Mouse (Mus musculus) ES-Bruce4 (cell line): ENCODE measurements around the gene Myom1. TPM values are rescaled to one million over a fixed set of nuclear protein-coding genes. Genes with fewer than 3 reads are reported as not detected.

ENCODE experiments used
- H3K27ac ChIP-seq: 2 replicates; pipeline ENCODE4 v1.5.1; 2012; ENCODE audit warnings: low read length, inconsistent platforms; ENCODE audit not compliant: insufficient read depth
- H3K27me3 ChIP-seq: 2 replicates; pipeline ENCODE4 v1.6.1; 2012; ENCODE audit warnings: mild to moderate bottlenecking, low read length, inconsistent platforms; ENCODE audit not compliant: control insufficient read depth, poor library complexity, insufficient read depth, severe bottlenecking
- H3K36me3 ChIP-seq: 2 replicates; pipeline ENCODE4 v1.6.1; 2012; ENCODE audit warnings: inconsistent platforms, mild to moderate bottlenecking, low read length, moderate library complexity; ENCODE audit not compliant: control insufficient read depth, poor library complexity, insufficient read depth, severe bottlenecking
- H3K4me1 ChIP-seq: one replicate; pipeline ENCODE4 v1.8.1; 2011; ENCODE audit warnings: low read length; ENCODE audit not compliant: control insufficient read depth, insufficient read depth
- H3K4me3 ChIP-seq: 2 replicates; pipeline ENCODE4 v1.5.1; 2011; ENCODE audit warnings: low read depth, mild to moderate bottlenecking, low read length
- H3K9ac ChIP-seq: 2 replicates; pipeline ENCODE4 v1.6.1; 2012; ENCODE audit warnings: low read depth, mild to moderate bottlenecking, inconsistent platforms; ENCODE audit not compliant: poor library complexity, severe bottlenecking
- H3K9me3 ChIP-seq: replicated peaks from 2 replicates; pipeline ENCODE4 v1.6.1; 2012; ENCODE audit warnings: mild to moderate bottlenecking, low read length, inconsistent platforms; ENCODE audit not compliant: control insufficient read depth, poor library complexity, insufficient read depth, severe bottlenecking
- CTCF ChIP-seq: IDR thresholded peaks from one replicate; pipeline ENCODE4 v1.8.1; 2011; ENCODE audit warnings: low read depth, low read length
- EP300 ChIP-seq: IDR thresholded peaks from 2 replicates; pipeline ENCODE4 v1.6.1; 2011; ENCODE audit warnings: low read depth, low read length; ENCODE audit not compliant: insufficient read depth
- POLR2A ChIP-seq: IDR thresholded peaks from one replicate; pipeline ENCODE4 v1.8.1; 2011; ENCODE audit warnings: low read length; ENCODE audit not compliant: insufficient read depth
- polyA plus RNA-seq: library from polyadenylated mRNA; stranded (reverse); fragments of >200 nt; gene quantifications from 2 replicates; pipeline ENCODE4 v1.2.4, GENCODE M21; 2011; ENCODE audit warnings: low read depth; ENCODE audit not compliant: missing spikeins, insufficient read depth, insufficient read length

Myom1 gene
- polyA plus RNA-seq, 1 experiment = 2.3 TPM

- H3K9ac ChIP-seq = no peak overlapping the region
- no peaks in the 10 kb centered on the region for H3K4me1 ChIP-seq
- no peak overlapping the region for H3K27ac ChIP-seq
- TF ChIP-seq EP300 = no peak
- TF ChIP-seq POLR2A = no peak
- TF ChIP-seq CTCF = no peak
- H3K27me3 ChIP-seq = no peaks in the 10 kb centered on the region
- H3K4me3 ChIP-seq = no peak overlapping the region
- no peaks in the 10 kb centered on the region for H3K36me3 ChIP-seq
- H3K9me3 ChIP-seq = no peaks in the 10 kb centered on the region
Observed at GRCm38 (mm10) chr17:71142068-71142467, 139.6 kb downstream of the Myom1 start.

- H3K4me3 ChIP-seq = no peak overlapping the region
- no peak overlapping the region for H3K9ac ChIP-seq
- H3K9me3 ChIP-seq = no peaks in the 10 kb centered on the region
- H3K27ac ChIP-seq = no peak overlapping the region
- TF ChIP-seq EP300 (no peak), CTCF (no peak), POLR2A (no peak)
- H3K36me3 ChIP-seq = no peaks in the 10 kb centered on the region
- H3K27me3 ChIP-seq = no peaks in the 10 kb centered on the region
- H3K4me1 ChIP-seq = no peaks in the 10 kb centered on the region
Observed at GRCm38 (mm10) chr17:71143155-71143554, 140.7 kb downstream of the Myom1 start.

DNA sequence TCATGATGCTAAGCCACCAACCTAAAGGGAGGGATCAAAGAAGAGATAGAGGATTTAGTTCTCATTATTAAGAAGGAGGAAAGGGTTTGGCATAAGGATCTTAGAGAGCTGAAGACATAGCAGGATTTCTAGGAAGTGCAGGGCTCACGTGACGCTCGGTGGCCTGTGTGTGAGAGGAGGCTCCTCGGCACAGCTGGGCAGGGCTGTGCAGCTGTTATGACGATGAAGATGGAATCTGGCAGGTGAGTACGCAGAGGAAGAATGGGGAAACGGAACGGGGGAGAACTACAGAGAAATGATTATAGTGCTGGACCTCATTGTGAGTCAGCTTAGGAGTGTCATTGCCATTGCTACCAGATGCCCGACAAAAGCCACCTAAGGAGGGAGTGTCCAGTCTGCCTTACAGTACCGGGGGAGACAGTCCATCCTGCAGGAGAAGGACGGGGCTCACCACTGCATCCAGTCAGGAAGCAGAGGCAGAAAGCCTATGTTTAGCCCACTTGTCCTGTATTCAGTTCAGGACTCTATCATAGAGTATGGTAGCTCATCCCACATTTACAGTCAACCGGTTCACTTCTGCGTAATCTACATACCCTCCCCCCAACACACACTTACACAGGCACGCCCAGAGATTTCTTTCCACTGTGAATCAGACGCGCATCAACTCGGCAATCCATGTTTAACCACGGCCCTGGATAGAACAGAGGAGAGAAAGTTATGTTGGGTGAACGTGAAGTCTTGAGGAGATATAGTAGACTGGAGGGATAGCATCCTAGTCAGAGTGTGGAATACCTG, 142.1 kb downstream of the Myom1 start:
- Histone ChIP-seq H3K4me3 (no peak overlapping the region), H3K9me3 (no peaks in the 10 kb centered on the region), H3K27me3 (no peaks in the 10 kb centered on the region)

GRCm38 (mm10) chr17:71145248-71145961, 143.0 kb downstream of the Myom1 start:
- no peak overlapping the region for H3K27ac ChIP-seq
- H3K9me3 ChIP-seq = no peaks in the 10 kb centered on the region
- H3K9ac ChIP-seq = no peak overlapping the region
- TF ChIP-seq EP300 (no peak), CTCF (no peak), POLR2A (no peak)
- no peaks in the 10 kb centered on the region for H3K4me1 ChIP-seq
- H3K27me3 ChIP-seq = no peaks in the 10 kb centered on the region
- H3K4me3 ChIP-seq = no peak overlapping the region
- H3K36me3 ChIP-seq = no peaks in the 10 kb centered on the region

More for the DNA sequence above, 142.1 kb downstream of the Myom1 start:
- TF ChIP-seq POLR2A = no peak
- TF ChIP-seq CTCF = no peak
- no peak for TF ChIP-seq EP300
- Histone ChIP-seq H3K4me1 (no peaks in the 10 kb centered on the region), H3K36me3 (no peaks in the 10 kb centered on the region), H3K27ac (no peak overlapping the region), H3K9ac (no peak overlapping the region)

- no peaks in the 10 kb centered on the region for H3K27me3 ChIP-seq
- H3K36me3 ChIP-seq = no peaks in the 10 kb centered on the region
- H3K27ac ChIP-seq = no peak overlapping the region
- no peak overlapping the region for H3K9ac ChIP-seq
- H3K4me3 ChIP-seq = no peak overlapping the region
- H3K4me1 ChIP-seq = no peaks in the 10 kb centered on the region
- H3K9me3 ChIP-seq = no peaks in the 10 kb centered on the region
- no peak for TF ChIP-seq POLR2A
- TF ChIP-seq CTCF = no peak
- no peak for TF ChIP-seq EP300
Observed at GRCm38 (mm10) chr17:71153356-71153755, 150.9 kb downstream of the Myom1 start.

DNA sequence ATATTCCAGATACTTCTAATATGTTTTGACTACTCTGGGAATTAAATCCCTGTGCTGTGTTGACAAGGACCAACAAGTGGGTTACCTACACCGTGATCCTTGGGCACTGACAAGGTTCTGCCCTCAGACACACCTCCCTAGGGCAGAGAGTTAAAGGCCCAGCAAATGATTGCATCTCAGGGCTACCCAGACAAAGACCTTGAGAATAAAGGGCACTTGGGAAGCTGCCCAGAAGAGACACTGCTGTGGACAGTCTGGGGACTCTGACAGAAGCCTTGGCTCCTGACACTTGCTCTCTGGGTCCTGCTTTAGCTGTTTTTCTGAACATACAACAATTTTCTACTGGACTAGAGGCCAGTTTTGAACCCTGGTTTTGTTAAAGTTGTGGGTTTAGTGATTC, 152.8 kb downstream of the Myom1 start:
- Histone ChIP-seq H3K4me1 (no peaks in the 10 kb centered on the region), H3K4me3 (no peak overlapping the region), H3K9ac (no peak overlapping the region), H3K27ac (no peak overlapping the region), H3K27me3 (no peaks in the 10 kb centered on the region), H3K36me3 (no peaks in the 10 kb centered on the region), H3K9me3 (no peaks in the 10 kb centered on the region)
- no peak for TF ChIP-seq CTCF
- TF ChIP-seq EP300 = no peak
- no peak for TF ChIP-seq POLR2A
